Mouse (Mus musculus) midbrain, embryonic 11.5 days (tissue): ENCODE measurements around the gene Grin2d. TPM values are rescaled to one million over a fixed set of nuclear protein-coding genes. Genes with fewer than 3 reads are reported as not detected.

Experiments used
- ATAC-seq: fragments of 200-750 bp; cut with Nextera tagmentation; 2 replicates; pipeline ENCODE4 v1.8.0; 2017; ENCODE audit warnings: moderate TSS enrichment, moderate library complexity; ENCODE audit not compliant: low FRiP score
- DNase-seq: peaks from one replicate; pipeline ENCODE4 v3.0.0; 2015; ENCODE audit warnings: low spot score; ENCODE audit errors: missing footprints
- H3K27ac ChIP-seq: fragments of 300-500 bp; sonication (generic); 2 replicates; pipeline ENCODE4 v1.5.1; 2014; ENCODE audit warnings: low read depth, low read length
- H3K27me3 ChIP-seq: fragments of 300-500 bp; sonication (generic); 2 replicates; pipeline ENCODE4 v1.6.1; 2014; ENCODE audit warnings: mild to moderate bottlenecking, low read length, moderate library complexity, mixed read lengths; ENCODE audit not compliant: control insufficient read depth, insufficient read depth
- H3K36me3 ChIP-seq: fragments of 300-500 bp; sonication (generic); 2 replicates; pipeline ENCODE4 v1.6.1; 2014; ENCODE audit warnings: mild to moderate bottlenecking, low read length, moderate library complexity, mixed read lengths; ENCODE audit not compliant: control insufficient read depth, insufficient read depth
- H3K4me1 ChIP-seq: fragments of 300-500 bp; sonication (generic); 2 replicates; pipeline ENCODE4 v1.6.1; 2014; ENCODE audit warnings: low read length; ENCODE audit not compliant: control insufficient read depth, insufficient read depth
- H3K4me2 ChIP-seq: fragments of 300-500 bp; sonication (generic); 2 replicates; pipeline ENCODE4 v1.6.1; 2014; ENCODE audit warnings: mild to moderate bottlenecking, moderate library complexity
- H3K4me3 ChIP-seq: fragments of 300-500 bp; sonication (generic); 2 replicates; pipeline ENCODE4 v1.5.1; 2014; ENCODE audit warnings: low read depth, low read length
- H3K9ac ChIP-seq: fragments of 300-500 bp; sonication (generic); 2 replicates; pipeline ENCODE4 v1.6.1; 2014; ENCODE audit warnings: low read length
- H3K9me3 ChIP-seq: fragments of 300-500 bp; sonication (generic); 2 replicates; pipeline ENCODE4 v1.6.1; 2016; ENCODE audit warnings: low read length; ENCODE audit not compliant: control insufficient read depth
- WGBS: fragments of 180-500 bp; shearing (Covaris S2); extraction: QIAGEN DNeasy Blood & Tissue Kit; methylation state at CpG from one replicate; pipeline ENCODE4 v1.1.7; 2014; 5-methylcytosine and 5-hydroxymethylcytosine counted together
- polyA plus RNA-seq: library from polyadenylated mRNA; unstranded; fragments of >200 nt; fragmentation: Nextera tagmentation; extraction: Ambion mirVana; gene quantifications from 2 replicates; pipeline ENCODE4 v1.2.1, GENCODE M21; 2014

Grin2d gene
- polyA plus RNA-seq, 1 experiment from 2014 or later, result 0.14 TPM

DNA sequence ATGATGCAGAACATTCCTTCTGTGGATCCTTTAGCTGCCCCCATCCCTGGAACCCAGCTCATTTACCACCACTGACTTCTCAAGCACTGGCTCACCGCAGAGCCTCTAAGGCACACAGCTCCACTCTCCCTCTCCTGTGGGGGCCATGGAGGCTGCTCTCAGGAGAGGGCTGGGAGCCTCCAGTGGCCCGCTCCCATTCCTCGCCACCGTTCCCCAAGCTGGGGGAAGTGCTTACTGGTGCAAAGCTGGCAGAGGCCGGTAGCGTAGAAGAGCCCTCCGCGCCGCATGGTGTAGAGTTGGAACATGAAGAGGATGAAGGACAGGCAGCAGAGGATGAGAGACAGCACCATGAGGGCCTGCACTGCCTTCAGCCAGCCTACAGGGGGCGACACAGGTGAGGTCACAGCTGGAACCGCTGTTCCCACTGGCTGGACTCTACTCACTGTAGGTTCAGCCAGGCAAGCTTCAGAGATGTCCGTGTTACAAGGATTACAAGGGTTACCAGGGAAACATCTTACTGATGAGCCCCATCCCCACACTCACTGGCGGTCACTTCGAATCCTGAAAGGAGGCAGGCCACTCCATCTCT is 41.0 kb upstream of the Grin2d start:
- H3K9ac ChIP-seq, result no peak overlapping the region
- 62% methylated on average over 12 of the region's 14 CpGs for WGBS
- H3K36me3 ChIP-seq, result no peaks in the 10 kb centered on the region

GRCm38 (mm10) chr7:45917926-45918325 is 39.7 kb upstream of the Grin2d start:
- H3K36me3 ChIP-seq, result no peaks in the 10 kb centered on the region
- no peak overlapping the region for H3K4me3 ChIP-seq
- no peaks in the 10 kb centered on the region for H3K9me3 ChIP-seq
- no peak overlapping the region for H3K9ac ChIP-seq
- H3K27me3 ChIP-seq, result no peaks in the 10 kb centered on the region
- WGBS, result 88% methylated on average over 15 of the region's 15 CpGs
- ATAC-seq, result no peak
- H3K4me2 ChIP-seq, result no peak overlapping the region
- no peak for DNase-seq
- no peak overlapping the region for H3K27ac ChIP-seq
- H3K4me1 ChIP-seq, result peaks cover 18% of the 10 kb centered on the region

More for the DNA sequence above, 41.0 kb upstream of the Grin2d start:
- Histone ChIP-seq H3K27ac (no peak overlapping the region), H3K4me2 (no peak overlapping the region), H3K9me3 (no peaks in the 10 kb centered on the region), H3K4me1 (peaks cover 18% of the 10 kb centered on the region), H3K27me3 (no peaks in the 10 kb centered on the region), H3K4me3 (no peak overlapping the region)
- DNase-seq (no peak), ATAC-seq (no peak)

DNA sequence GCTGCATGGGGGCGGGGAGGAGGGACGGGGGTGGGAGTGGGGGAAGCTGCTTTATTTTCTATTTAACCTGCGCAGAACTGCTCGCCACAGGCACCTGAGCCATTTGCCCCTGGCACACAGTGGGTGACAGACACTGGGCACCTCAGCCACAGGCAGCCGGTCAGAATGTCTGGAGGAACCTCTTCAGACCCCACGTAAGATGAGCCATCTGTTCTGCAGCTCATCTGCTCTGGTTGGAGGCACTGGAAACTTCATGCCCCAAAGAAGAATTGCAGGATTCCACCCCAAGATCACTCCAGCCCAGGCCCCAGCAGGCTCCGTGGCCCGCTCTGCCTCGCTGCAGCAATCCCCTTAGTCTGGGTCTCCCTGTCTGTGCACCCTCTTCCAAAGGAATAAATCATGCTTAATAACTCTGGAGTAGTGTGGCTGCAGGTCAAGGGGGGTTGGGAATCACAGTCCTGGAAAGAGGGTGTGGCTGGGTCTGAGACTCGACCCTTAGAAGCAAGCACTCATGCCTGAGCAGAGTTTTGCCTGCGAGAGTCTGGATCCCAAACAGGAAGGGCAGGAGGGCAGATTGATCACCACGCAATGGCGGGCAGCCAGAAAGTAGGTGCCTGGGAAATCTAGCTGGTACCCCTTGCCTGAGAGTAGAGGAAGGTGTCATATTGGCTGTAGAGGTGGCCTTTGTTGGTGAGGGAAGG is 39.0 kb upstream of the Grin2d start:
- H3K9me3 ChIP-seq, result no peaks in the 10 kb centered on the region
- peak overlapping the region; percentile 49 for H3K9ac ChIP-seq
- ATAC-seq, result 0 out of 2 replicates have a peak, but pooled peaks have one; percentile 5
- H3K36me3 ChIP-seq, result no peaks in the 10 kb centered on the region
- no peak for DNase-seq
- peaks cover 13% of the 10 kb centered on the region for H3K4me1 ChIP-seq
- no peak overlapping the region for H3K27ac ChIP-seq
- no peaks in the 10 kb centered on the region for H3K27me3 ChIP-seq
- H3K4me2 ChIP-seq, result peak overlapping the region; percentile 26
- WGBS, result 44% methylated on average over 13 of the region's 13 CpGs
- peak overlapping the region; percentile 1; the same call in 1 of the 2 replicates for H3K4me3 ChIP-seq

DNA sequence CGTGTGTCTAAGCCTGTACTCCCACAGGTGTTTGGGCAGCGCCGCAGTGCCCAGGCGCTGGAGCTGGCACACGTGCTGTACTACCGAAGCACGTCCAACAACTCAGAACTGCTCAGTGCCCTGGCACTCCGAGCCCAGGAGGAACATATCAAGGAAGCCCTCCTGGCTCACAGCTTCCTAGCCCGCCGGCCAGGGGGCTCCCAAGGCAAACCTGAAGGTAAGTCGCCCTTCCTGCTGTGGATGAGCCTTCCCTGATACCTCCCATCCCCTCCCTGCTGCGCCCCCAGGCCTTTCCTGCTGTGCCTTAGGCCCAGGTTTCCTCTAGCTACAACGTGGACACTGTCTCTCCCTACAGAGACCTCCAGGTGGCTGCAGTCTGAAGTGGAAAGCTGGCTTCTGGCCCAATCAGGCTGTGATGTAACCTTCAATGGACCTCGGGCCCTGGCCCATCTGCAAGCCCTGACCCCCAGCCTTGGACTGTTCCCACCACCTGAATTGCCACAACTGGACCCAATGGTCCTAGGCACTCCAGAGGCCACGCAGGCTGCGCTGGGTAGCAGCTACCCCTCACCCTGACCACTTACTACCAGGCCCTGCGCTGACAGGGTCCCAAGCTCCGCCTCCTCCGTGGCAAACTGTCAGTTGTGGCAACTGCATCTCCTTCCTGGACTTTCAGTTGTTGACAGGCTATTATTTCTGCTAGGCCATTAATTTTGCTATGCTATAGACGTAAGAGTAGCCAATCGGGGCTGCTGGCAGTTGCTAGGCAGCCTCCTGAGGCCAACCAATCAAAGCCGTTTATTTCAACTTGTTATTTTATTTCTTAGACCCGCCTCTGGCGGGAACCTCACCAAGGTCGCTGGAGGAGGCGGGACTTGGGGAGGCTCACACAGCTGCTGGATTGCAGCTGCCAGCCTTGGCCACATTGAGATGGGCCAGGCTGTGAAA is 38.2 kb upstream of the Grin2d start:
- Histone ChIP-seq H3K4me2 (peak overlapping the region; percentile 26), H3K27me3 (no peaks in the 10 kb centered on the region), H3K9me3 (no peaks in the 10 kb centered on the region), H3K4me3 (peak overlapping the region; percentile 1; the same call in 1 of the 2 replicates), H3K27ac (no peak overlapping the region), H3K9ac (peak overlapping the region; percentile 49), H3K4me1 (peaks cover 13% of the 10 kb centered on the region), H3K36me3 (no peaks in the 10 kb centered on the region)
- peak; percentile 90 for DNase-seq
- ATAC-seq, result peak; percentile 76
- WGBS, result 42% methylated on average over 26 of the region's 26 CpGs

- no peak overlapping the region for H3K4me2 ChIP-seq
- peaks cover 2% of the 10 kb centered on the region; the same call in 1 of the 2 replicates for H3K36me3 ChIP-seq
- ATAC-seq, result no peak
- whole genome bisulfite sequencing, result 88% methylated on average over 5 of the region's 5 CpGs
- H3K4me1 ChIP-seq, result peaks cover 13% of the 10 kb centered on the region
- no peak overlapping the region for H3K27ac ChIP-seq
- no peaks in the 10 kb centered on the region for H3K9me3 ChIP-seq
- no peak overlapping the region for H3K9ac ChIP-seq
- no peaks in the 10 kb centered on the region for H3K27me3 ChIP-seq
- H3K4me3 ChIP-seq, result no peak overlapping the region
- DNase-seq, result no peak
Measured at GRCm38 (mm10) chr7:45915011-45915410, 36.8 kb upstream of the Grin2d start.

DNA sequence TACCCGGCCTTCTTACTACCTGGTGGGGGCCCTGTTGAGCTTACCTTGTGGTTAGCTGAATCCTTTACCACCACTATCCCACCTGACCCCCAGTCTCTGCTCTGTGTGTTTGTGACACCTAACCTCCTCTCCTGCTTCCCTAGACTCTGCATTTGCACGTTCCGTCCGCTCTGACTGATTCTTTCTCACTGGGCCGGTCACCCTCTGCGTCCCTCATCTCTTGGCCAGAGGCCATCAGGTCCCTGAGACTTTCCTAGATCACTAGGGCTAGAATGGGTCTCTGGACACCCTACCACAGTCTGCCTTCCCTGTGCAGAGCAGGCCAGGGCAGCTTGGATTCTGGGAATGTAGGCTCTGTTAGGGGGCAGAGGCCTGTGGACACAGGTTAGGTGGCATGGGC is 35.9 kb upstream of the Grin2d start:
- H3K9me3 ChIP-seq, result no peaks in the 10 kb centered on the region
- WGBS, result 90% methylated on average over 6 of the region's 6 CpGs
- H3K27me3 ChIP-seq, result no peaks in the 10 kb centered on the region
- no peak overlapping the region for H3K4me3 ChIP-seq
- no peak overlapping the region for H3K27ac ChIP-seq
- H3K9ac ChIP-seq, result no peak overlapping the region
- H3K36me3 ChIP-seq, result peaks cover 8% of the 10 kb centered on the region
- peaks cover 13% of the 10 kb centered on the region for H3K4me1 ChIP-seq
- ATAC-seq (no peak), DNase-seq (no peak)
- no peak overlapping the region for H3K4me2 ChIP-seq

GRCm38 (mm10) chr7:45909145-45909544 is 31.0 kb upstream of the Grin2d start:
- DNase-seq (no peak), ATAC-seq (no peak)
- H3K9ac ChIP-seq, result no peak overlapping the region
- no peaks in the 10 kb centered on the region for H3K27me3 ChIP-seq
- no peaks in the 10 kb centered on the region for H3K4me1 ChIP-seq
- peaks cover 8% of the 10 kb centered on the region for H3K36me3 ChIP-seq
- no peaks in the 10 kb centered on the region for H3K9me3 ChIP-seq
- no peak overlapping the region for H3K4me3 ChIP-seq
- WGBS, result 93% methylated on average over 16 of the region's 16 CpGs
- H3K27ac ChIP-seq, result no peak overlapping the region
- no peak overlapping the region for H3K4me2 ChIP-seq

DNA sequence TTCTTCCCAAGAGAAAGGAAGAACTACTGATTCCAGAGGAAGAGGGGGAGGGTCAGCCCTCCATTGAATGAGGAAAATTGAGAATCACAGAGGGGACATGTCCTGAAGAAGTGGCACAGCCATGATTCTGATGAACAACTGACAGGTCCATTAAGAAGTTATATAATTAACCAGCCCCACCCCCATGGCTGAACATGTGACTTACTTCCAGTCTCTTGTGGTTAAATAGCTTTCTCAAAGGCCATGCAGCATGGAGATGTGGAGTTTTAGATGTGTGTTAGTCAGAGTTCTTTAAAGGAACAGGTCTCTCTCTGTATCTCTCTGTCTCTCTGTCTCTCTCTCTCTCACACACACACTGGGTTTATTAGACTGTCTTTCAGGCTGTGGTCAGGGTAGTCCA is 30.2 kb upstream of the Grin2d start:
- H3K27ac ChIP-seq, result no peak overlapping the region
- peaks cover 8% of the 10 kb centered on the region for H3K36me3 ChIP-seq
- H3K27me3 ChIP-seq, result no peaks in the 10 kb centered on the region
- ATAC-seq, result no peak
- H3K9me3 ChIP-seq, result no peaks in the 10 kb centered on the region
- DNase-seq, result no peak
- H3K4me2 ChIP-seq, result no peak overlapping the region
- H3K9ac ChIP-seq, result no peak overlapping the region
- no peaks in the 10 kb centered on the region for H3K4me1 ChIP-seq
- no peak overlapping the region for H3K4me3 ChIP-seq

DNA sequence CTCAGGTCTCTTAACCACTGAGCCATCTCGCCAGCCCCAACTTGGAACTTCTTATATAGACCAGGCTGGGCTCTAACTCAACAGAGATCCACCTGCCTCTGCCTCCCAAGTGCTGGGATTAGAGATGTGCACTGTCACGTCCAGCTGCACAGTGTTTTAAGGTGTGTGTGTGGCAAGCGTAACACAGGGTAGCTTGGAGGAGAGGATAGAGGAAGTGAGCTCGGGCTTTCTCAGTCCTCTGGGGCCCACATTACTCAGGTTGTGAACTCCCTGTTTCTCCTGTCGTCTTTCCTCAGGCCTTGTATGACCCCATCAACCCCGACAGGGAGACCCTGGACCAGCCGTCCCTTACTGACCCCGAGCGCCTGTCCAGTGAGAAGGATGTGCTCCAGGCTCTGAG is 28.4 kb upstream of the Grin2d start:
- Histone ChIP-seq H3K27me3 (no peaks in the 10 kb centered on the region), H3K36me3 (peaks cover 8% of the 10 kb centered on the region), H3K4me1 (no peaks in the 10 kb centered on the region), H3K9ac (no peak overlapping the region), H3K9me3 (no peaks in the 10 kb centered on the region), H3K4me2 (no peak overlapping the region), H3K4me3 (no peak overlapping the region), H3K27ac (no peak overlapping the region)
- WGBS, result 86% methylated on average over 9 of the region's 9 CpGs
- DNase-seq (no peak), ATAC-seq (no peak)
